Mouse (Mus musculus): ENCODE results near the gene Gm10800.
"Not testable (repeated sequence)": the region's sequence is repeated elsewhere in the genome, so short reads cannot be mapped to it uniquely, and the experiment has no call there.

Gene Gm10800

DNA sequence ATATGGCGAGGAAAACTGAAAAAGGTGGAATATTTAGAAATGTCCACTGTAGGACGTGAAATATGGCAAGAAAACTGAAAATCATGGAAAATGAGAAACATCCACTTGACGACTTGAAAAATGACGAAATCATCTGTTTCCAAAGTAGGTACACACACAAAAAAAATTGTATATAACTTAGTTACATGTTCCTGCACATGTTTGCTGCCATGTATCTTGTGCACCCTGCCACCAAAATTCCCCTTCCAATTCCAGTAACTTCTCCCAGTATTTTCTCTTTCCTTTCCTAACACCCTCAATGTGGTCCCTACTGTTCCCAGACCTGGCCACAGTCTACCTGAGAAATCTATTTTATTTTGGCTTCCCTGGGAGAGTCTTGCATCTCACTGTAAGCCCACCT, at the start of gene Gm10800:
Gene Gm10800 (minus strand): TSS at position 101 of the 400 bp plus-strand sequence.
- DNase-seq (ENCODE audit: low spot score in 2 of 2), result not testable (repeated sequence)

DNA sequence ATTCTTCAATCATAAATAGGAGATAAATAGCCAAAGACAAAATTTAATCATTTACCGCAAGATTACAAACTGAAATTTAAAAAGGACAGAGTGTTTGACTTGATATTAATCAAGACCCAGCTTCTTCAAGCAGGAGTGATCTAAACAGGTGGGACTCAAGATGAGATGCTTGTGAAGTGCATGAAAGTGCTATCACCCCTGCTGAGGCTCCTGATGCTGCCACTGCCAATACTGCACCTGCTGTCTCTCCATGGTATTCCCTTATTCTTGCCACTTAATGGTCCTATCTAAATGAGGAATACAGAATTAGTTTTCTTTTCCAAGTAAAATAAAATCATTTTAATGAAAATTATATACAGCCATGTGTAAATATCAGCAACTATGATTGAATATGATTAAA, 30.4 kb upstream of the Gm10800 start:
- no peak for DNase-seq (ENCODE audit: low spot score in 2 of 2)

DNA sequence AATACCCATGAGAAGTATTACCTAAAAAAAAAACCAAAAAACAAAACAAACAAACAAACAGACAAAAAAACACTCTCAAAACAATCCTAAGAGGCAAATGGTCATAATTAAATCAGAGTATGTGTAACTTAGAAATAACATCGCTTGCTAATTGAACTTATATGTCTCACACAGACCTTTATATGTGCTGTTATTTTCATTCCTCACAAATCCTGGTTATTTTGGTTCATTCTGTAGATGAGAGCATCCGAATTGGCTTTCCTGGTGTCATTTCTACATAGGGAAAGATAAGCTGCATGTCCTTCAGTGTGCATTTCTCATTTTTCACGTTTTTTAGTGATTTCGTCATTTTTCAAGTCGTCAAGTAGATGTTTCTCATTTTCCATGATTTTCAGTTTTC, 5.2 kb downstream of the Gm10800 start, which contains the start of gene Gm10801:
Gene Gm10801 (plus strand): TSS at position 301 of the 400 bp plus-strand sequence.
- DNase-seq (ENCODE audit: low spot score in 2 of 2), result not testable (repeated sequence)

Data from left cerebral cortex, adult 9 months (tissue).